Mouse (Mus musculus): ENCODE measurements around the gene Sigmar1. TPM values are rescaled to one million over a fixed set of nuclear protein-coding genes. Genes with fewer than 3 reads are reported as not detected.
"Not testable (repeated sequence)": the region's sequence is repeated elsewhere in the genome, so short reads cannot be mapped to it uniquely, and the experiment has no call there.

Gene Sigmar1
- polyA plus RNA-seq, 1 experiment from 2014 or later: 77.5 TPM

- DNase-seq (ENCODE audit: low spot score): not testable (repeated sequence)
Observed at GRCm38 (mm10) chr4:41696452-41696851, 59.5 kb downstream of the Sigmar1 start.

GRCm38 (mm10) chr4:41695800-41696199 is 60.2 kb downstream of the Sigmar1 start:
- not testable (repeated sequence) for H3K9me3 ChIP-seq (ENCODE audit: control insufficient read depth, low read length); ATAC-seq (ENCODE audit: low FRiP score); H3K4me1 ChIP-seq (replicated peaks; ENCODE audit: control insufficient read depth, insufficient read depth, low read length); H3K9ac ChIP-seq; H3K27ac ChIP-seq; H3K27me3 ChIP-seq (ENCODE audit: control insufficient read depth, insufficient read depth, low read length); DNase-seq (ENCODE audit: low spot score); H3K36me3 ChIP-seq (replicated peaks; ENCODE audit: control insufficient read depth, insufficient read depth)
- 0% methylated on average over 13 of the region's 38 CpGs for WGBS
- peak overlapping the region; percentile 15 for H3K4me3 ChIP-seq (replicated peaks; ENCODE audit: low read length)
- peak overlapping the region; percentile 43 for H3K4me2 ChIP-seq (replicated peaks)

More at GRCm38 (mm10) chr4:41696452-41696851, 59.5 kb downstream of the Sigmar1 start:
- not testable (repeated sequence) for ATAC-seq (ENCODE audit: low FRiP score); H3K4me2 ChIP-seq (replicated peaks); H3K36me3 ChIP-seq (replicated peaks; ENCODE audit: control insufficient read depth, insufficient read depth); H3K9ac ChIP-seq; H3K27ac ChIP-seq; H3K27me3 ChIP-seq (ENCODE audit: control insufficient read depth, insufficient read depth, low read length); H3K4me3 ChIP-seq (replicated peaks; ENCODE audit: low read length); H3K4me1 ChIP-seq (replicated peaks; ENCODE audit: control insufficient read depth, insufficient read depth, low read length); H3K9me3 ChIP-seq (ENCODE audit: control insufficient read depth, low read length)
- 4% methylated on average over 12 of the region's 15 CpGs for WGBS

DNA sequence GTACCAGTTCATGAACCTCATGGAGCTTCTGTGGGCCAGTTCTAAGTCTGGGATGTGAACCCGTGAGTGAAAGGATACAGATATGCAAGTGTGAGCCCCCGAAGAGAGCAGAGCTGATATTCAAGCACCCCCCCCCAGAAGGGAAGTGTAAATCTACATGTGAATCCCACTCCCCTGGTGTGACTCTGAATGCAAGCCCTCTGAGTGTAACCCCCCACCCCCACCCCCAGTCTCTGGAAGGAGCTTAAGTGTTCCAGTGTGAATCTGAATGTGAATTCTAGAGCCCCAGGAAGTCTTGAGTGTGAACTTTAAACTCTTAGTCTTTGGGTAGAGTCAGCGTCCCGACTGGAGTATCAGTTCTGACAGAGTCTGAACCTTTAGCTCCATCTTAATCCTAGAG is 62.4 kb downstream of the Sigmar1 start:
- DNase-seq (ENCODE audit: low spot score); H3K9ac ChIP-seq; H3K4me1 ChIP-seq (replicated peaks; ENCODE audit: control insufficient read depth, insufficient read depth, low read length); H3K27ac ChIP-seq; ATAC-seq (ENCODE audit: low FRiP score); H3K4me3 ChIP-seq (replicated peaks; ENCODE audit: low read length); H3K27me3 ChIP-seq (ENCODE audit: control insufficient read depth, insufficient read depth, low read length); H3K9me3 ChIP-seq (ENCODE audit: control insufficient read depth, low read length); H3K36me3 ChIP-seq (replicated peaks; ENCODE audit: control insufficient read depth, insufficient read depth): not testable (repeated sequence)
- 7% methylated on average over 4 of the region's 4 CpGs for WGBS
- H3K4me2 ChIP-seq (replicated peaks): peak overlapping the region; percentile 25

DNA sequence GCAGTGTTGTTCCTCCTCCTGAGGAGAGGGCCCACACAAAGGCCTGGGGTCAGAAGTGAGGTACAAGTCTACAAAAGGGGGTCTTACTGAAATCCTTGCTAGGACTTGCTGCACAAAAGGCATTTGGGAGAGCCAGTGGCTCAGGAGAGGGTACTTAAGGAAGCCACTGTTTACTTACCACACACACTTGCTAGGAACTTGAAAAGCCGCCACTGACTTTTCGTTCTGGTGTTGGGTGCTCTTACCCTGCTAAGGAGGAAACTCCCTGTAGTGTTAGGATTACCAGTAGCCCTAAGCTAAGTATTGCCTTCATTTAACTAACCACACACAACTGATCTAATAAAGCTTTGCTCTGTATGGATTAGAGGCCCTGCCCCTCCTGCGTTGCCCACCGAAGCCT is 65.9 kb downstream of the Sigmar1 start:
- not testable (repeated sequence) for H3K9ac ChIP-seq; DNase-seq (ENCODE audit: low spot score); H3K36me3 ChIP-seq (replicated peaks; ENCODE audit: control insufficient read depth, insufficient read depth); H3K4me1 ChIP-seq (replicated peaks; ENCODE audit: control insufficient read depth, insufficient read depth, low read length); ATAC-seq (ENCODE audit: low FRiP score); H3K27me3 ChIP-seq (ENCODE audit: control insufficient read depth, insufficient read depth, low read length); H3K4me2 ChIP-seq (replicated peaks); H3K4me3 ChIP-seq (replicated peaks; ENCODE audit: low read length); H3K27ac ChIP-seq; H3K9me3 ChIP-seq (ENCODE audit: control insufficient read depth, low read length)
- no CpG with 5 or more reads among the region's 4 CpGs for WGBS

DNA sequence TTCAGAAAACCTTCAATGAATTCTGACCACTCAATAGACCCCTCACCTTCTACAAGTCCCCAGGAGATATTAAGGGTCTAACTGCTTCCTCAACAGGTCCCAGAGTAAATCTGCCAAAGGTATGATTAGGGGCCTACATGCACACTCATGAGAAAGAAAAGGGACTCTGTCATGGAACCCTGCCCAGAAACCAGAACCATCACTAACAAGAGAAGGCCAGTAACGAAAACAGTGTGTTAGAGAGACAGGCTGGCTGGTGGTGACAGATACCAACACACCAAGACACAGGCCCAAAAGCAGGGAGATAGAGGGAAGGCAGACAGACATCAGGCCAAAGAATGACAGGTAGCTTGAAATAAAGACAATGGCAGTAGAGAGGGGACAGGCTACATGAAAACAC is 67.4 kb downstream of the Sigmar1 start:
- H3K27ac ChIP-seq: peak overlapping the region; percentile 38; the same call in 1 of the 2 replicates
- not testable (repeated sequence) for H3K9me3 ChIP-seq (ENCODE audit: control insufficient read depth, low read length); H3K9ac ChIP-seq; H3K4me3 ChIP-seq (replicated peaks; ENCODE audit: low read length); H3K27me3 ChIP-seq (ENCODE audit: control insufficient read depth, insufficient read depth, low read length); H3K36me3 ChIP-seq (replicated peaks; ENCODE audit: control insufficient read depth, insufficient read depth); DNase-seq (ENCODE audit: low spot score); H3K4me1 ChIP-seq (replicated peaks; ENCODE audit: control insufficient read depth, insufficient read depth, low read length); ATAC-seq (ENCODE audit: low FRiP score); H3K4me2 ChIP-seq (replicated peaks)
- 36% methylated on average over 1 of the region's 1 CpGs for WGBS

Other genes starting within 250 kb of the Sigmar1 start
- 19.5 and 24.2 TPM in 2 replicates for gene 1110017D15Rik, start 238.8 kb downstream of the Sigmar1 start, polyA plus RNA-seq (2014; fragmentation: Nextera tagmentation; extraction: Ambion mirVana)
- 20.0 and 23.5 TPM in 2 replicates for gene Fam219a, start 186.6 kb downstream of the Sigmar1 start, polyA plus RNA-seq (2014; fragmentation: Nextera tagmentation; extraction: Ambion mirVana)
- 2.0 and 2.3 TPM in 2 replicates for gene Dnaic1, start 186.4 kb downstream of the Sigmar1 start, polyA plus RNA-seq (2014; fragmentation: Nextera tagmentation; extraction: Ambion mirVana)
- gene Enho, start 115.8 kb downstream of the Sigmar1 start, polyA plus RNA-seq (2014; fragmentation: Nextera tagmentation; extraction: Ambion mirVana): 127 and 130 TPM in 2 replicates
- gene Cntfr, start 59.1 kb downstream of the Sigmar1 start, polyA plus RNA-seq (2014; fragmentation: Nextera tagmentation; extraction: Ambion mirVana): 19.2 and 21.8 TPM in 2 replicates
- 39.9 and 40.6 TPM in 2 replicates for gene Il11ra1, start 56.2 kb downstream of the Sigmar1 start, polyA plus RNA-seq (2014; fragmentation: Nextera tagmentation; extraction: Ambion mirVana)
- gene Rpp25l, start 42.6 kb downstream of the Sigmar1 start, polyA plus RNA-seq (2014; fragmentation: Nextera tagmentation; extraction: Ambion mirVana): 57.5 and 60.5 TPM in 2 replicates
- gene Dctn3, start 33.0 kb downstream of the Sigmar1 start, polyA plus RNA-seq (2014; fragmentation: Nextera tagmentation; extraction: Ambion mirVana): 271 and 274 TPM in 2 replicates
- gene Arid3c, start 25.0 kb downstream of the Sigmar1 start, polyA plus RNA-seq (2014; fragmentation: Nextera tagmentation; extraction: Ambion mirVana): 1.0 and 1.5 TPM in 2 replicates
- gene Galt, start 929 bp downstream of the Sigmar1 start, polyA plus RNA-seq (2014; fragmentation: Nextera tagmentation; extraction: Ambion mirVana): 46.2 and 47.2 TPM in 2 replicates
- gene Ccl27a, start 18.1 kb upstream of the Sigmar1 start, polyA plus RNA-seq (2014; fragmentation: Nextera tagmentation; extraction: Ambion mirVana): 238 and 269 TPM in 2 replicates
- gene Gm21541, start 147.5 kb upstream of the Sigmar1 start, polyA plus RNA-seq (2014; fragmentation: Nextera tagmentation; extraction: Ambion mirVana): not detected in 2 replicates
- 8.7 and 9.2 TPM in 2 replicates for gene Gm20878, start 185.4 kb upstream of the Sigmar1 start, polyA plus RNA-seq (2014; fragmentation: Nextera tagmentation; extraction: Ambion mirVana)
- gene Fam205a4, start 209.9 kb upstream of the Sigmar1 start, polyA plus RNA-seq (2014; fragmentation: Nextera tagmentation; extraction: Ambion mirVana): 2.1 TPM in 2 replicates

Measured in hindbrain, embryonic 14.5 days (tissue).